Mouse (Mus musculus) left cerebral cortex, adult 8-10 months (tissue): ENCODE data around the gene Olfr1062. TPM values are rescaled to one million over a fixed set of nuclear protein-coding genes. Genes with fewer than 3 reads are reported as not detected.
A peak's percentile ranks its signal among the peaks of the same experiment; 100 is the strongest.
"Not testable (repeated sequence)": the region's sequence is repeated elsewhere in the genome, so short reads cannot be mapped to it uniquely, and the experiment has no call there.

ENCODE experiments used
- DNase-seq, 2 experiments: peaks; one replicate each; pipeline ENCODE4 v3.0.0; 2022; ENCODE audit warnings: low spot score in 2 of 2
- total RNA-seq, 4 experiments: library from RNA; stranded (reverse); gene quantifications; 2 replicates each; pipeline ENCODE4 v1.2.4; 2022

The Olfr1062 gene
- total RNA-seq = not detected

GRCm38 (mm10) chr2:86426649-86427048 is at the start of gene Olfr1062:
Gene Olfr1062, minus strand, starts transcription at chr2:86426749.
- DNase-seq = not testable (repeated sequence)

DNA sequence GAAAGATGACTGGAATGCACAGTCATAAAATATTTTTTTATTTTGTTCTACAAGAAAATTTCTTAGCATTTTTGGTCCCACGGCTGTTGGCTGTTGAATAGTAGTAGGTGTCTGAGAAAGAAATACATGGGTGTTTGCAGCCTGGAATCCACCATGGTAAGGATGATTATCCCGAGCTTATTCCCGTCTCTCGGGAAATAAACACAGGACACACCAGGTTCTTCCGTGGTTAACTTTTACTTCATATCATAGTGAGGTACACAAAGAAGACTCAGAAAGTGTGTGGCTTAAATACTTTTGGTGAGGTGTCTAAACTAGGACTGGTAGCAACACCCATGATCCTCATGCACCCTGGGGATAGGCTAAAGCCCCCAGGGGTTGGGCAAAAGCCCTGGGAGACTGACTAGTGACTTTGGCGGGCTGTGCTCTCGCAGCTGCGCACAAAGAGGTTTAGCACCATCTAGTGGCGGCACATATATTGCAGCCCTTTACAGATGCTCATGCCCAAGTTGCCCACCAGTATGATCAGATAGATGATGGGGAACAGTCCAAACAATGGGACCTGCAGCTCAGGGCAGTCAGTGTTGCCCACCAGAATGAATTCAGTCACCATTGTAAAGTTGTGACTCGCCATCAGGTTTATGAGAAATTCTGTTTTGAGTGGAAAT is 38.0 kb upstream of the Olfr1062 start:
- peak; percentile 9 to 53 for DNase-seq

DNA sequence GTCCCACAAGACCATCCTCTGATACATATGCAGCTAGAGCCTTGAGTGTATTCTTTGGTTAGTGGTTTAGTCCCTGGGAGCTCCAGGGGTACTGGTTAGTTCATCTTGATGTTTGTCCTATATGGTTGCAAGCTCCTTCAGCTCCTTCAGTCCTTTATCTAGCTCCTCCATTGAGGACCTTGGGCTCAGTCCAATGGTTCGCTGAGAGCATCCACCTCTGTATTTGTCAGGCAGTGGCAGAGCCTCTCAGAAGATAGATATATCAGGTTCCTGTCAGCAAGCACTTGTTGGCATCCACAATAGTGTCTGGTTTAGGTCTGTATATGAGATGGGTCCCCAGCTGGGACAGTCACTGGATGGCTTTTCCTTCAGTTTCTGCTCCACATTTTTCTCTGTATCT is 33.9 kb upstream of the Olfr1062 start:
- DNase-seq = no peak

- no peak for DNase-seq
Measured at GRCm38 (mm10) chr2:86456169-86456568, 29.6 kb upstream of the Olfr1062 start, which contains the start of gene Olfr1066. Gene Olfr1066, minus strand, starts transcription at chr2:86456269.

DNA sequence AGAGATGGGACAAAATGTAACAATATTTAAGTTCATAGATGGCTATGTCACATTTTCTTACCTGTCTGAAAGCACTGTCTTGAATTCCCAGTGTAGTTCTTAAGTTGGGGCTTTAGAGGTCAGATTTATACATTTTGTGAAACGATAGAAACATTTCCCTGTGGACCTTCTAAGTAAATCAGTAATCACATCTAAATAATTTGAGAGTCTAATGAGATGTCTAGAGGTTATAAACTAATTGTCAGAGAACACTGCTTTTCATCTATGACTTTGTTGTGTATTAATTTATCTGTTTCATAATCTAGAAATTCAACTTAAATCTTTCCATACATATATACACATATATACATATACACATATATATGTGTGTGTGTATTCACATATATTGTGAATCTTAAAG is 23.9 kb upstream of the Olfr1062 start, which contains the start of gene Olfr1065:
Olfr1065 (minus strand) TSS at position 101 of the 400 bp plus-strand sequence.
- DNase-seq = not testable (repeated sequence)

DNA sequence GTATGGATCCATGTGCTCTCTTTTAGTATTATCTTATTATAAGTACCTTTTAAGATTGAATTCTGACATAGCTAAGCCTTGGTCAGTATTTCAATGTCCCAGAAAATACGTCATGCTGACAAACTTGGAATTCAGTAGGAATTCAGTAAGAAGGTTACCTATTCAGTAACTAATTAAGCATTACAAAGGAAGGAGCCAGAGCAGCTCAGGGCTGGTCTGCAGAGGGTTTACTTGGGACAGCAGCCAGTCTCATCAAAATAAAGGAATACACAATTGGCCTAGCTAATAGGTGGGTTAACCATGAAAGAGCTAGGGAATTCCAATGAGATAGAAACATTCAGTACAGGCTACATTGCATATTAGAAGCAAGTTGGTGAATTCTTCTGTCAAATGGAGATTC is 15.6 kb upstream of the Olfr1062 start:
- not testable (repeated sequence) for DNase-seq

DNA sequence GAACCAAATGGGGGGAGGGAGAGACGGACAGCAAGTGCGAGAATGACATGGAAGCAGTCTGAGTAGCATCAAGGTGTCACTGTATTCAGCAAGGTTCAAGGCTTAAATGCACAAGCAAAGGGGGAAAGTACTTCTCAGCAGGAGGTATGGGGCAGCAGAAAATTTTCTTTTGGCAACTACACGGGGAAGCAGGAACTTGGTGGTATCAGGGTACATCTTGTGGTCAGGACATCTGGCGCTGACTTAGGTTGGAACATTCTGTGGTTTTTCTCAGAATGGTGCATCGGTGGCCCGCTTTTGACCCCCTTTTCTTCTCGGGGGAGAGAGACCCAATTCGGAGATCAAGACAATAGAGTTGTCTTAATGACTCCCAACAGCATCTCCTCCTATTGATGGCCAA is 2.0 kb upstream of the Olfr1062 start:
- not testable (repeated sequence) for DNase-seq

DNA sequence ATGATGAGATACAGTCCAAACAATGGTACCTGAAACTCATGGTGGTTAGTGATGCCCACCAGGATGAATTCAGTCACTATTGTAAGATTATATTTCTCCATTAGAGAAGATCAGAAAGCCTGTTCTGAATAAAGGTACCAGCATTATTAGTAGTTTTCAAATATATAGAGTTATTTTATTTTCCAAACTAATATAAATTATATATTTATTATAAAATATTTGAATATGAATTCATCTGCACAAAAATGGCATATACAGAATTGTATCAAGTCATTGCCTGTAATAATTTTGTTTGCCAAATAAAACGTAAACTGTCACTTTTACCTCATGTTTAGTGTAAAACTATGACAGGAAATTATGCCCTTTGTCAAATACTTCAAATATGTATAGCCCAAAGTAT is 12.6 kb downstream of the Olfr1062 start, which contains the start of gene Olfr1061:
Olfr1061 (minus strand) TSS at position 101 of the 400 bp plus-strand sequence.
- DNase-seq = no peak

- no peak for DNase-seq
Measured at GRCm38 (mm10) chr2:86395114-86395513, 31.4 kb downstream of the Olfr1062 start.

GRCm38 (mm10) chr2:86388461-86388860 is 38.1 kb downstream of the Olfr1062 start, which contains the start of gene Olfr1058:
Gene Olfr1058, minus strand, starts transcription at chr2:86388561.
- DNase-seq = not testable (repeated sequence)

DNA sequence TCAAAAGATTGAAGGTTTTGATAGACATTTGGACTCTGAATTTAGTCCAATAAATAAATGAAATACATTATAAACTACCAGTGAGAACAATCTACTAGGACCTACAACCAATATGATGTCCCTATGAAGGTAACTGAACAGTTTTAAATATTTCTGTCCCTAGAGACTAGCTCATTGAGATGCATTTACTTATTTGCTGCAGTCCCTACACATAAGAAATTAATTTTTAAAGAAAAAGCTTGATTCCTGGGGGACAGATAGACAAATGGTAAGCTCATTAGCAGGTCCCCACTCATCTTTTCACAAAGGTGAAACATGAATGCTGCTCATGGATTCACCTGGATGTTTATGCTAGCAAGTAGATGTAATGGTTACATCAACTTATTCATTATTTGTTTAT is 48.3 kb downstream of the Olfr1062 start, which contains the start of gene Olfr1057:
Olfr1057 (minus strand) TSS at position 101 of the 400 bp plus-strand sequence.
- no peak for DNase-seq

Other genes with a start within 250 kb of the Olfr1062 start
- gene Olfr1044, start 248.9 kb downstream of the Olfr1062 start, total RNA-seq = not detected
- gene Olfr52, start 241.1 kb downstream of the Olfr1062 start, total RNA-seq = not detected
- not detected for gene Olfr1045, start 223.7 kb downstream of the Olfr1062 start, total RNA-seq
- not detected for gene Olfr1046, start 207.4 kb downstream of the Olfr1062 start, total RNA-seq
- not detected for gene Olfr1047, start 195.3 kb downstream of the Olfr1062 start, total RNA-seq
- gene Olfr1048, start 186.5 kb downstream of the Olfr1062 start, total RNA-seq = not detected
- not detected for gene Olfr1049, start 168.4 kb downstream of the Olfr1062 start, total RNA-seq
- not detected for gene Olfr1051, start 147.7 kb downstream of the Olfr1062 start, total RNA-seq
- not detected for gene Olfr1052, start 134.3 kb downstream of the Olfr1062 start, total RNA-seq
- gene Olfr1053, start 111.5 kb downstream of the Olfr1062 start, total RNA-seq = not detected
- not detected for gene Olfr1054, start 91.3 kb downstream of the Olfr1062 start, total RNA-seq
- gene Olfr1055, start 76.5 kb downstream of the Olfr1062 start, total RNA-seq = not detected
- gene Olfr1056, start 64.3 kb downstream of the Olfr1062 start, total RNA-seq = not detected
- gene Olfr1057, start 48.4 kb downstream of the Olfr1062 start, total RNA-seq = not detected
- gene Olfr1058, start 38.2 kb downstream of the Olfr1062 start, total RNA-seq = not detected
- gene Olfr1061, start 12.7 kb downstream of the Olfr1062 start, total RNA-seq = not detected
- gene Olfr1065, start 23.8 kb upstream of the Olfr1062 start, total RNA-seq = not detected
- not detected for gene Olfr1066, start 29.5 kb upstream of the Olfr1062 start, total RNA-seq
- gene Olfr228, start 60.6 kb upstream of the Olfr1062 start, total RNA-seq = not detected
- gene Olfr1076, start 81.7 kb upstream of the Olfr1062 start, total RNA-seq = not detected
- gene Olfr1079, start 115.7 kb upstream of the Olfr1062 start, total RNA-seq = not detected
- gene Olfr1080, start 131.5 kb upstream of the Olfr1062 start, total RNA-seq = not detected
- not detected for gene Olfr1082, start 172.2 kb upstream of the Olfr1062 start, total RNA-seq
- gene Olfr1084, start 213.0 kb upstream of the Olfr1062 start, total RNA-seq = not detected
- gene Olfr1085, start 235.3 kb upstream of the Olfr1062 start, total RNA-seq = not detected